Mouse (Mus musculus): Measurements from ENCODE around the gene Tex33.

Tex33 gene

DNA sequence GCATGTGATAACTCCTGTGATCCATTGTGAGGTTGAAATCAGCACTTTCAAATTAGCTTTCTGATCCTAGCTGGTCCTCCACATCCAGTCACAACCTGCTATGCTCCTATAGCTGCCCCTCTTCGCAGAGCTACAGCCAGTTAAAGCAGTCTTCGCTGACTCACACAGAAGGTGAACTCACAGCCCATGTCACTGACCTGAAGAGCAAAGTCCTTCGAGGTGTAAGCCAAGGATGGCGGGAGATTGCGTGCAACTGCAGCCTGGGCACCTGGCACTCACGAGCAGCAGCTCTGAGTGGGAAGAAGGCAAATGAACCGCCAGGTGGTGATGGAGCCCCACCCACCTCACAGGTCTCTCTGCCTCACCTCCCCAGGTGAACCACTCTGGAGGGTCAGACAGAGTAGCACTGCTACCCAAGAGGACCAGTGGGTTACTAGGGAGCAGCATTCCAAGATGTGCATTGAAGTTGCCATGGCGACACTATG lies at the start of gene Tex33:
TSS of gene Tex33 (minus strand) at position 435 of the 485 bp plus-strand sequence.
- DNase-seq (ENCODE audit: low read depth): no peak

GRCm38 (mm10) chr15:78443857-78444256 lies 48.1 kb upstream of the Tex33 start:
- no peak for DNase-seq (ENCODE audit: low read depth)

GRCm38 (mm10) chr15:78442231-78442630 lies 46.5 kb upstream of the Tex33 start:
- no peak for DNase-seq (ENCODE audit: low read depth)

- no peak for DNase-seq (ENCODE audit: low read depth)
These were observed 43.3 kb upstream of the Tex33 start for GRCm38 (mm10) chr15:78438973-78439372.

DNA sequence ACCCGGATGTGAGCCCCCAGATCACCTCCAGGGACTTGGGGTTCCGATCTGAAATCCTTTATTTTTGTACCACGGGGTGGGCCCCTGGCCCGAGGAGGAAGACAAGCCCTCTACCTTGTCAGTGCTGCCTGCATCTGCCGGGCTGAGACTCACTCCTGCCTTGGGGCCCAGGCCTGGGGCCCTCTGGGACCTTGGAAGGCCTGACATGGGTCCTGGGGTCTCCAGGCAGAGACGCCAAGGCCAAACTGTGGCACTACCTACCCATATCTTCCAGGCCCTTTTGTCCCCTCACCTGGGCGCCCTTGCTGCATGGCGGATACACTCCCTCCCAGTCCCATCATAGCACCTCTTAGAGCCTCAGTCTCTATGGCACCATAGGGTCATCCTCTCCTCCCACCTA lies 42.8 kb upstream of the Tex33 start:
- DNase-seq (ENCODE audit: low read depth): no peak

- DNase-seq (ENCODE audit: low read depth): no peak
These were observed 42.3 kb upstream of the Tex33 start for GRCm38 (mm10) chr15:78438018-78438394.

- no peak for DNase-seq (ENCODE audit: low read depth)
These were observed 41.7 kb upstream of the Tex33 start for GRCm38 (mm10) chr15:78437237-78438017.

DNA sequence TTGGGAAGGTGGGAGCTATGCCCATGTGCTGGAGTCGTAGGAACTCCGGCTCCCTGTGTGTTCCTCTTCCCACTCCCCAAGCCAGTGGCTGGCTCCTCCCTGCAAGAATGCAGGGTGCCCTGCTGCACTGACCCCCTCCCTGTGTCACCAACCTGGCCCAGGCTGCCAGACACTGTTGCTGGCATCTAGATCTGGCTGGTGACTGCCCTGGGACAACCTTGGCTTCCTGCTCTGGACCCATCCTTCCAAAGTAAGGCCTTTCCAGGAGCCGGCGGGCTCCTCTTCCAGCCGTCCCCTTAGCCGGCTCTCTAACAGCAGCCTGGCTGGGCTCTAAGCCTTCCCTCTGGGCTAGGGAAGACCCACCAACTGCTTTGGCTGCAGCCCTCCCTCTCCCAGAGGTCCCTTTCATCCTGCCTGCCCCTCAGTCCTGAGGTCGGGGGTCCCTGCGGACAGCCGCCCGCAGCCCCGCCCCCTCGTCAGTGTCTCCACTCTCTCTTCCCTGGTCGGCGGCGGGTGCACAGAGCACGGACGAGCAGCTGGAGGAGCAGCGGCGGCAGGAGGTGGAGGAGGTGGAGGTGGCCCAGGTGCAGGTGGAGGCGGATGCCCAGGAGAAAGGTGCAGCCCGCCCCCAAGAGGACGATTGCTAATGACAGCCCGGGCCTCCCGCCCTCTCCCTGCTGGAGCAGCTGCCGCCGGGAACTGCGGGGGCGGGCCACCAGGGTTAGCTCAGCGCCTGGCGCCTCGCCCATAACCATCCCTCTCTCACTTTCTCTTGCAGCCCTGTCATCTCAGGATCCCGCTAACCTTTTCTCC lies 40.9 kb upstream of the Tex33 start:
- no peak for DNase-seq (ENCODE audit: low read depth)

- no peak for DNase-seq (ENCODE audit: low read depth)
These were observed 40.0 kb upstream of the Tex33 start for GRCm38 (mm10) chr15:78435681-78436080.

GRCm38 (mm10) chr15:78434896-78435520 lies 39.3 kb upstream of the Tex33 start:
- DNase-seq (ENCODE audit: low read depth): peak; percentile 40

GRCm38 (mm10) chr15:78431541-78432121 lies 35.9 kb upstream of the Tex33 start:
- DNase-seq (ENCODE audit: low read depth): no peak

DNA sequence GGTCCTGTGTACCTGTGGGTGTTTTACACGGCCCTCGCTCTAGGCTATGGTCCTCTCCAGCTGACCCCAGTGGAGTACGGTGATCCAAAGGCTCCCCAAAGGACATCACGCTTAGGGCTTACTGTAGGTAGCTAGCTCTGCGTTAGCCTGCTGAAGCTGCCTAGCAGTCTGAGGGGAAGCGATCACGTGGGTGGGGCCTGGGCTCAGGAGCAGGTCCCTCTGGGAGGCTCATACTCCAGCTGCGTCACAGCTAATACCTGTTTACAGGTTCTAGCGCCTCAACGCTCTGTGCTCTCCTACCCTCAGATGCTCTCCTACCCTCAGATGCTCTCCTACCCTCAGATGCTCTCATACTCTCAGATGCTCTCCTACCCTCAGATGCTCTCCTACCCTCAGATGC lies 35.2 kb upstream of the Tex33 start:
- DNase-seq (ENCODE audit: low read depth): no peak

DNA sequence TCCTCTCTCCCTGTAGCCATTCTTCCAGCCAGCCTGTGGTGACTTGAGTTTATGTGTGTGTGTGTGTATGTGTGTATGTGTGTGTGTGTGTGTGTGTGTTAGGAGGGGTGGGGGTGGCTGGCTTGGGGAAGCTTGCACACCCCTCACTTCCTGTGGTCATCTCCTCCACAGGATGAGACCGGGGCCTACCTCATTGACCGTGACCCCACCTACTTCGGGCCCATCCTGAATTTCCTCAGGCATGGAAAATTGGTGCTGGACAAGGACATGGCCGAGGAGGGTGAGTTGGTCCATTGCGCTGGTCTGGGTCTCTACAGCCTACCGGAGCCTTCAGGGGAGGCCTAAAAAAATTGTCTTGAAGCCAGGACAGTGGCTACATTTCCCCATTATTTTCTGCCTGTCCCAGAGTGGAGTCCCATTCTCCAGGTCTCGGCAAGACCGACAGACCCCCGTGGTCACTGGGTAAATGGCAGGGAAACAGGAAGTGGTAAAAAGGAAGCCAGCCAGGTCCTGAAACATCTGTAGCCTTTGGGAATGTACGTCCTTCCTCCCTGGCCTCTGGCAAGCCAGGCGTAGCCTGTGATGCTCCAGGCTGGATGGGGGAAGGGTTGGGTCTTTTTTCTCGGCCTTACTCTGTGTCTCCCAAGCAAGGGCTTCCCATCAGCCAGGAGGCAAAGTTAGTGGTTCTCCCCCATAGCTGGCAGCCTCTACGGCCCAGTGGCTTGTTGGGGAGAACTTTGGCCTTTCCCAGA lies 34.3 kb upstream of the Tex33 start:
- no peak for DNase-seq (ENCODE audit: low read depth)

- no peak for DNase-seq (ENCODE audit: low read depth)
These were observed 33.4 kb upstream of the Tex33 start for GRCm38 (mm10) chr15:78429139-78429459.

DNA sequence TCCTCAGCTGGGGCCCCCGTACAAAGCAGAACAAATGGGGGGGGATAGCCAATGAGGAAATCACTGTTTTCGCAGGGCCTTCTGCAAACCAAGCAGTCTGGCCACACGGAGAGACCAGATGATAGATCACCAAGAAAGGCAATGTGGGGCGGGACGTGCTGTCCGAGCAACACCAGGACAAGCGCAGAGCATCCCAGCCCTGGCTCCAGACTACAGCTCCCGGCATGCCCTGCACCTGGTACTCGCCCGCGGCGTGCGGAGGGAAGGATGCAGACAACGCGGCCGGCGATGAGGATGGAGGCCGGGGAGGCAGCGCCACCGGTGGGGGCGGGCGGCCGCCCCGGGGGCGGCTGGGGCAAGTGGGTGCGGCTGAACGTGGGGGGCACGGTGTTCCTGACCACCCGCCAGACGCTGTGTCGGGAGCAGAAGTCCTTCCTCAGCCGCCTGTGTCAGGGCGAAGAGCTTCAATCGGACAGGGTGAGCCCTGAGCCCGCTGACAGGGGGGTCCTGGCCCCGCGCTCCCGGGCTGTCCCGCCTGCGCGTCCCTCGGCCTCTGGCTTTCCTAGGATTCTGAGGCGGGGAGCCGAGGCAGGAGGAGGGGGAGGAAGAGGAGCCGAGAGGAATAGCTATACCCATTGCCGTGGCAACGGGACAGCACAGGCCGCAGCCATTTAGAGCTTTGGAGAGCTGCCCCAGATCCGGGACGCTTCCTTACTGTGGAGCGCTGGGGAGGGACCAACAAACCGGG lies 32.9 kb upstream of the Tex33 start, which contains the start of gene Kctd17:
TSS of gene Kctd17 (plus strand) at position 174 of the 748 bp plus-strand sequence.
- DNase-seq (ENCODE audit: low read depth): no peak

DNA sequence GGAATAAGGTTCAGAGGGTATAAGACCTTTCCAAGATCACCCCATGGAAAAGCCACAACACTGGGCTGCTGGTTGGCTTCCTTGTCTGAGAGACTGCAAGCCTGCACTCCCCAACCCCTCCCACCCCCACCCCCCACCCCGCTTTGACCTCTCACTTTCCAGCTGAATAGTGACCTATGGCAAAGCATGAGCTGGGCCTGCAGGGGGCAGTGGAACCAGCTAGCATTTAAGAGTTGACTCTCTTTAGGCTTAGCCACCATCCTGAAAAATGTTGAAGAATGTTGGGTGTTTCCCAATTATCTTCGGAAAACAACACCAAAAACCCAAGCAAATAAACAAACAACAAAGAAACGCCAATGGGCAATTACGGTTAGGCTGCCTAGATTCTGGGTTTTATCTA lies 29.5 kb upstream of the Tex33 start:
- DNase-seq (ENCODE audit: low read depth): no peak

- DNase-seq (ENCODE audit: low read depth): no peak
These were observed 28.8 kb upstream of the Tex33 start for GRCm38 (mm10) chr15:78424507-78424906.

DNA sequence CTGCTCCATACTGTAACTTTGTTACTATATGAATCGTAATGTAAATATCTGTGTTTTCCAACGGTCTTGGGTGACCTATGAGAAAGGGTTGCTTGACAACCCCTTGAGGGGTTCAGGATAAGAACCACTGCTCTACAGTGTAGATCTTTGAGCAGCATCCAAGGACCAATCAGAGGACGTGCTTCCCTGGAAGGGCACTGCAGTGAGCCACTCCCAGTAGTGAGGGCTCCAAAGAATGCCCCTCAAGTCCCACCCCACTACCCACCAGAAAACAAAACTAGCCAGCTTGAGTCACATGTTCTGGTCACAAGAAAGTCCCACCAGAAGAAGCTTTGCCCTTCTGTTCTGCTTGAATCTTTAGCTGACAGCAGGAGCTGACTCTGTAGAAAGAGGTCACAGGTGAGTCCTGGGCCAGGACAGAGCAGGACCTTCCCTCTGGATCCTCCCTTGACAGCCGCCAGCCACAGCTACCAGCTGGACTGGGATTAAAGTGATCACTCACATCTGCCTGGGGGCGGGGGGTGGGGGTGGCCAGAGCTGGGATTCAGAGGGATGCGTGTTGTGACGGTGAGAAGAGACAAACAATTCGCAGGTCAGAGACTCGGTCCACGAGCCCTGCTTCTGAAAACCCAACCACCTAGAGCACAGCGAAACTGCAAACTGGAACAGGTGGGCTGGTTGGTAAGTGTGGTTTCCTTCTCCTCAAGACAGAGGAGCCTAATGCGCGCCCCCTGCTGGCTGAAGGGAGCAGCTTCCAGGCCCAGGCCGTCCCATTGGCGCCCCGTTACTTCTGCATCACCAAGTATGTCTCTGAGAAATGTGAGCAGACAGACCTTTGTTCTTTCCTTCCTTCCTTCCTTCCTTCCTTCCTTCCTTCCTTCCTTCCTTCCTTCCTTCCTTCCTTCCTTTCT lies 26.6 kb upstream of the Tex33 start:
- DNase-seq (ENCODE audit: low read depth): peak; percentile 92

- DNase-seq (ENCODE audit: low read depth): no peak
These were observed 24.7 kb upstream of the Tex33 start for GRCm38 (mm10) chr15:78420395-78420794.

DNA sequence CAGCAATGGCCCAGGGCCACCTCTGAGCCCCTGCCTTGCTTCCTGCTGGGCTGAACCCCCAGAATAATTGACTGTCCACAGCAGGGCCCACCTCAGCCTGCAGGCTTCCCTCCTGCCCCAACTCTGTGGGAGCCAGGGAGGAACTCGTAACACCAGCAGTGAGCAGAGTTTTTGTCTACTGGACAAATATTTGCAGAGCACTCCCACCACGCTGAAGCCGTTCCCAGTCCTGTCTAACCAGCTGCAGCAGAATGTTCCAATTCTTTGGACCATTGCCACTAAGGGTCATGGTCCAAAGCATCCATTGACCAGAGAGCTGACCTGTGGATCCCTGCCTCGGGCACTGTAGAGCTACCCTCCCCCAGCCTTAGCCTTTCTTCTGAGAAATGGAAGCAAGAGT lies 21.2 kb upstream of the Tex33 start:
- no peak for DNase-seq (ENCODE audit: low read depth)
